Mouse (Mus musculus) CH12.LX (cell line): Measurements from ENCODE around the gene Tas2r135. TPM values are rescaled to one million over a fixed set of nuclear protein-coding genes. Genes with fewer than 3 reads are reported as not detected.

Experiments
- DNase-seq: peaks from one replicate; pipeline ENCODE4 v3.0.0-alpha.2; 2013; ENCODE audit errors: extremely low read depth
- H3K27ac ChIP-seq: 2 replicates; pipeline ENCODE4 v1.5.1; 2012; ENCODE audit warnings: low read depth, mild to moderate bottlenecking, control low read depth, moderate library complexity; ENCODE audit not compliant: insufficient read depth
- H3K27me3 ChIP-seq: replicated peaks from 2 replicates; pipeline ENCODE3; 2012; ENCODE audit warnings: inconsistent platforms
- H3K36me3 ChIP-seq, 2 experiments: replicated peaks in 1 of 2; 2 replicates each; pipeline versions ENCODE3 to v1.6.1; 2012; ENCODE audit warnings: inconsistent platforms in 1 of 2, low read length in 1 of 2, mild to moderate bottlenecking in 1 of 2, mixed read lengths in 1 of 2, moderate library complexity in 1 of 2; ENCODE audit not compliant: control insufficient read depth in 1 of 2, insufficient read depth in 1 of 2
- H3K4me1 ChIP-seq, 2 experiments: 2 replicates each; pipeline ENCODE4 v1.6.1; 2012; ENCODE audit warnings: inconsistent platforms in 1 of 2, moderate library complexity in 1 of 2; ENCODE audit not compliant: insufficient read depth in 2 of 2, control insufficient read depth in 1 of 2
- H3K4me2 ChIP-seq: 2 replicates; pipeline ENCODE4 v1.6.1; 2012; ENCODE audit warnings: low read depth, mild to moderate bottlenecking, control low read depth; ENCODE audit not compliant: poor library complexity, insufficient read depth, severe bottlenecking
- H3K4me3 ChIP-seq, 3 experiments: fragments of 150-350 bp in 1 of 3; sonication (generic) in 1 of 3; replicated peaks in 1 of 3; 2 replicates each; pipeline versions ENCODE3 to v1.5.1; 2011 to 2012; ENCODE audit warnings: low read depth in 2 of 3, low read length in 2 of 3, mild to moderate bottlenecking in 2 of 3, moderate library complexity in 2 of 3, control low read depth in 1 of 3, improper control_type of control experiment in 1 of 3, inconsistent platforms in 1 of 3, mixed read lengths in 1 of 3; ENCODE audit not compliant: poor library complexity in 1 of 3
- H3K79me2 ChIP-seq: replicated peaks from 2 replicates; pipeline ENCODE4 v1.6.1; 2012; ENCODE audit warnings: mild to moderate bottlenecking, moderate library complexity; ENCODE audit not compliant: control insufficient read depth, poor library complexity, insufficient read depth, severe bottlenecking; ENCODE audit errors: extremely low read depth
- H3K9ac ChIP-seq: 2 replicates; pipeline ENCODE4 v1.6.1; 2012; ENCODE audit warnings: low read depth, mild to moderate bottlenecking, control low read depth, moderate library complexity; ENCODE audit not compliant: insufficient read depth
- H3K9me3 ChIP-seq: replicated peaks from 2 replicates; pipeline ENCODE3; 2012; ENCODE audit warnings: low read length, inconsistent platforms, mixed read lengths
- CHD1 ChIP-seq: IDR thresholded peaks from 2 replicates; pipeline ENCODE4 v1.6.1; 2012; ENCODE audit warnings: low read depth, low read length, improper control_type of control experiment, inconsistent platforms
- E2F4 ChIP-seq: IDR thresholded peaks from 2 replicates; pipeline ENCODE4 v1.6.1; 2011; ENCODE audit warnings: low read depth, low read length, improper control_type of control experiment; ENCODE audit not compliant: insufficient replicate concordance
- ELF1 ChIP-seq: IDR thresholded peaks from 2 replicates; pipeline ENCODE4 v1.6.1; 2014; ENCODE audit warnings: low read depth, mild to moderate bottlenecking, inconsistent platforms, low read length, improper control_type of control experiment
- EP300 ChIP-seq: IDR thresholded peaks from 2 replicates; pipeline ENCODE4 v1.6.1; 2011; ENCODE audit warnings: low read length, improper control_type of control experiment
- IRF4 ChIP-seq: IDR thresholded peaks from 2 replicates; pipeline ENCODE4 v1.6.1; 2014; ENCODE audit warnings: low read depth, mild to moderate bottlenecking, inconsistent platforms, low read length, improper control_type of control experiment
- MYC ChIP-seq: IDR thresholded peaks from 2 replicates; pipeline ENCODE4 v1.6.1; 2011; ENCODE audit warnings: low read depth, mild to moderate bottlenecking, improper control_type of control experiment, low read length
- NELFE ChIP-seq: IDR thresholded peaks from 2 replicates; pipeline ENCODE4 v1.6.1; 2011; ENCODE audit warnings: low read depth, low read length, improper control_type of control experiment
- PAX5 ChIP-seq: IDR thresholded peaks from 2 replicates; pipeline ENCODE4 v1.6.1; 2012; ENCODE audit warnings: low read length, inconsistent platforms, mixed read lengths
- POLR2A ChIP-seq: IDR thresholded peaks from 2 replicates; pipeline ENCODE4 v1.6.1; 2011; ENCODE audit warnings: low read depth, mild to moderate bottlenecking, improper control_type of control experiment, low read length
- RCOR1 ChIP-seq: conservative IDR thresholded peaks from 2 replicates; pipeline ENCODE4 v1.6.1; 2012; ENCODE audit warnings: low read depth, mild to moderate bottlenecking, inconsistent platforms, low read length, improper control_type of control experiment
- UBTF ChIP-seq: IDR thresholded peaks from 2 replicates; pipeline ENCODE4 v1.6.1; 2012; ENCODE audit warnings: low read depth, mild to moderate bottlenecking, inconsistent platforms, low read length, improper control_type of control experiment, moderate library complexity
- USF2 ChIP-seq: conservative IDR thresholded peaks from 2 replicates; pipeline ENCODE4 v1.6.1; 2011; ENCODE audit warnings: low read depth, low read length, improper control_type of control experiment
- ZKSCAN1 ChIP-seq: IDR thresholded peaks from 2 replicates; pipeline ENCODE4 v1.6.1; 2012; ENCODE audit warnings: low read depth, inconsistent platforms, low read length, improper control_type of control experiment, borderline replicate concordance
- ZMIZ1 ChIP-seq: IDR thresholded peaks from 2 replicates; pipeline ENCODE4 v1.6.1; 2012; ENCODE audit warnings: low read depth, mild to moderate bottlenecking, inconsistent platforms, low read length, improper control_type of control experiment
- ZNF384 ChIP-seq: IDR thresholded peaks from 2 replicates; pipeline ENCODE4 v1.6.1; 2012; ENCODE audit warnings: low read depth, low read length, improper control_type of control experiment, inconsistent platforms
- dilution Hi-C: fragments of 300-500 bp; cut with MboI; formaldehyde crosslinking; loops from 2 replicates; pipeline ENCODE4 v1.14.3; 2020; ENCODE audit warnings: low sequenced_read_pairs; ENCODE audit not compliant: extremely low pct_unique_long_range_greater_than_20kb, extremely low pct_ligation_motif_present
- in situ Hi-C: fragments of 300-500 bp; cut with MboI; formaldehyde crosslinking; loops from 3 replicates; pipeline ENCODE4 v1.14.3; 2019; ENCODE audit warnings: low sequenced_read_pairs, low pct_ligation_motif_present, low pct_unique_long_range_greater_than_20kb, mixed read lengths
- polyA plus RNA-seq: library from polyadenylated mRNA; unstranded; fragments of >175 nt; gene quantifications from 2 replicates; pipeline ENCODE4 v1.2.1, GENCODE M21; 2012; ENCODE audit warnings: low read depth; ENCODE audit not compliant: insufficient read length
- total RNA-seq, 2 experiments: library from RNA; depleted of rRNA; stranded (reverse); fragments of 300-350 nt in 1 of 2; fragments of >200 nt in 1 of 2; gene quantifications; 2 replicates each; pipeline ENCODE4 v1.2.3; 2012 to 2014

The Tas2r135 gene
- total and polyA plus RNA-seq, 3 experiments = not detected

DNA sequence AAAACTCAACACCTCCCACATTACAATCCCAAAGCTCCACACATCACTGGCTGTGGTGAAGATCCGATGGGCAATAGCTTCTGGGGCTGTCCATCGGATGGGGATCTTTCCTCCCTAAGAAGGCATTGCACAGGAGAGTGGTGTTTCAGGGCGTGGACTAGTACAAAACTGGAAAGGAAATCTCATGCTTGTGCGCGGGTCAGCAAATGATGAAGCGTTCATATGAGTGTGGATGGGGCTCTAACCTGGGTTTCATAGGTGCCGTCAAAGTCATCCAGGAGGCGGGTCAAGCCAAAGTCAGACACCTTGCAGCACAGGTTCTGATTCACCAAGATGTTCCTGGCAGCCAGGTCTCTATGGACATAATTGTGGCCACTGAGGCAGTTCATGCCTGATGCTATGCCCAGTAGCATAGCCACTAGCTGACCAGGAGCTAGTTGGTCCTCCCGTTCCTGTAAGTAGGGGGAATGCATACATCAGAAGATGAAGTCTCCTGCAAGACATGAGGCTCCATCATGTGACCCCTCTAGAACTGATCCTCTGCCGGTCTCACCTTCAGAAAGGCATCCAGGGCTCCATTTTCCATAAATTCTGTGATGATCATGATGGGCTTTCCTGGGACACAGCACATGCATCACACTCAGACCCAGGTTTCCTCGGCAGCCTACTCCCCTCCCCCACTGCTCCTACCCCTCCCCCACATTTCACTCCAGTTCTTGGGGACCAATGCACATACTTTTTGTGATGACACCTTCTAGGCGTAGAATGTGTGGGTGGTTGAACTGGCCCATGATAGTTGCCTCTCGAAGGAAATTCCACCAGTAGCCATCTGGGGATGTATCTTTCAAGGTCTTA is 44.0 kb upstream of the Tas2r135 start:
- dilution Hi-C loops = no loop called here
- H3K27ac ChIP-seq = no peak overlapping the region
- no peaks in the 10 kb centered on the region for H3K4me1 ChIP-seq

DNA sequence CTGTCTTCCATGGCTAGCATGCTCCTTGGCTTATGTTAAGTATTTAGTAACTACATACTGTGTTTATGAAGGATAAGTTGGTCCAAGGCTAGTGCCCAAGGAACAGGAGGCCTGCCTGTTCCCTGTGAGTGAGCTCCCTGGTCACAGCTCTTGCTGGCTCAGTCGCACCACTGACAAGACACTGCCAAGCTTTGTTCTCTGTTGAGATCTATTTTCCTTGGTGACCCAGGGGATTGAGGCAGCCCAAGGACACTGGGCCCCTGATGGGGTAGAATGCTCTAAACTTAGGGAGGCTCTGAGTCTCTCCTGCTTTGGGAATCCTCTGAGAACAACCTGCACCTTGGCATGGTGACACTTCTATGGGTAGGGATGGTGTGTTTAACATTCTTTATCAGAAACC is 43.2 kb upstream of the Tas2r135 start:
- in situ Hi-C loops = no loop called here
- H3K27ac ChIP-seq = no peak overlapping the region
- H3K9me3 ChIP-seq = no peaks in the 10 kb centered on the region
- DNase-seq = no peak
- no peak overlapping the region for H3K9ac ChIP-seq
- dilution Hi-C loops = no loop called here
- no peaks in the 10 kb centered on the region for H3K27me3 ChIP-seq
- no peaks in the 10 kb centered on the region for H3K79me2 ChIP-seq
- H3K36me3 ChIP-seq = peaks cover 2 to 21% of the 10 kb centered on the region in 2 experiments
- TF ChIP-seq RCOR1 (no peak), MYC (no peak), EP300 (no peak), ZMIZ1 (no peak), IRF4 (no peak), POLR2A (no peak), ZNF384 (no peak), ELF1 (no peak), USF2 (no peak), PAX5 (no peak), NELFE (no peak), E2F4 (no peak)
- H3K4me2 ChIP-seq = no peak overlapping the region
- no peaks in the 10 kb centered on the region for H3K4me1 ChIP-seq
- no peak overlapping the region for H3K4me3 ChIP-seq

More for the DNA sequence above, 44.0 kb upstream of the Tas2r135 start:
- Histone ChIP-seq H3K27me3 (no peaks in the 10 kb centered on the region), H3K4me2 (no peak overlapping the region), H3K79me2 (no peaks in the 10 kb centered on the region), H3K36me3 (peaks cover 4 to 28% of the 10 kb centered on the region in 2 experiments)
- in situ Hi-C loops = no loop called here
- no peak for DNase-seq
- TF ChIP-seq CHD1 (no peak), ZKSCAN1 (no peak), ZMIZ1 (no peak), UBTF (no peak)
- TF ChIP-seq, all 38 proteins: peak for 0
- H3K9me3 ChIP-seq = no peaks in the 10 kb centered on the region
- no peak overlapping the region for H3K9ac ChIP-seq
- no peak overlapping the region for H3K4me3 ChIP-seq
